Mouse (Mus musculus): ENCODE measurements at regions not wholly inside any gene's neighbourhood (a gene's known extent, or its start where the extent isn't known, plus 50 kb on each side); places are given as distances from the start of the nearest gene placed in this dataset.

DNA sequence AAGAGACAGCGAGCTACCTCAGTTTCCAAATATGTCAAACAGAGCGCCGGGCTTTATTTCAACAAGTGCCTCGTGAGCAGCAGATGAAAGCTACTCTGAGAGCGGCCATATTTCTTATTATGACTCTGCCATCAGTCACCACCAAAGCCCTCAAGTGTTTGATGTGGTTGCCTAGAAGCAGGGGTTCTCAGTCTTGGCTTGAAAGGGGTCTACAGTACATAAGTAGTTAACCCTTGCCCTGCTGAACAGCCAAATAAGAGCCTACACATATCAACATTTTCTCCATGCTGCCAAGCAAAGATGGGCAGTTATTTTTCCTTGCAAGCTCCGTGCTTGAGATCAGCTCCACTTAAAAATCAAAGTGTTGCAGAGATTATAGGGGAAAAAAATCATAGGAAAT lies 788.8 kb downstream of the Nr2f2 start:
- no peak for TF ChIP-seq CTCF (IDR thresholded peaks at IDR 0.05)
- no peak for TF ChIP-seq EP300 (IDR thresholded peaks at IDR 0.05)

Measured in lung, postnatal 0 days (tissue).